Mouse (Mus musculus): ENCODE data around the gene B3glct.

DNA sequence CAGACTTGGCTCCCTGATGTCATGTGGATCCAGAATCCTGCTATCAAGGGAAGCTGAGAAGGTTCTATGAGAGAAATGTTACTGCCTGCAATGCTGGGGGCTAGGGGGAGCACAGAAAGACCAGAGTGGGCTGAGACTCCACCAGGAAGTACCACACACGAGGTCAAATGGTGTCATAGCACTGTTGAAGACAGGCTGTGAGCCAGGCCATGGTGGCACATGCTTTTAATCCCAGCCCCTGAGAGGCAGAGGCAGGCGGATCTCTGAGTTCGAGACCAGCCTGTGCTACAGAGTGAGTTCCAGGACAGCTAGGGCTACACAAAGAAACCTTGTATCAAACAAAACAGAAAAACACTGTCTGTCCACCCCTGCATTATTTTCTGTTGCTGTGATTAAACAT lies 75.0 kb downstream of the B3glct start:
- TF ChIP-seq TAL1 (IDR thresholded peaks at IDR 0.05; ENCODE audit: low read length) (no peak), GATA1 (IDR thresholded peaks at IDR 0.05; ENCODE audit: low read length) (no peak)
